Mouse (Mus musculus): ENCODE measurements around the gene Dmbx1. TPM values are rescaled to one million over a fixed set of nuclear protein-coding genes. Genes with fewer than 3 reads are reported as not detected.
A peak's percentile ranks its signal among the peaks of the same experiment; 100 is the strongest.

The Dmbx1 gene
- not detected for total RNA-seq (2021)

DNA sequence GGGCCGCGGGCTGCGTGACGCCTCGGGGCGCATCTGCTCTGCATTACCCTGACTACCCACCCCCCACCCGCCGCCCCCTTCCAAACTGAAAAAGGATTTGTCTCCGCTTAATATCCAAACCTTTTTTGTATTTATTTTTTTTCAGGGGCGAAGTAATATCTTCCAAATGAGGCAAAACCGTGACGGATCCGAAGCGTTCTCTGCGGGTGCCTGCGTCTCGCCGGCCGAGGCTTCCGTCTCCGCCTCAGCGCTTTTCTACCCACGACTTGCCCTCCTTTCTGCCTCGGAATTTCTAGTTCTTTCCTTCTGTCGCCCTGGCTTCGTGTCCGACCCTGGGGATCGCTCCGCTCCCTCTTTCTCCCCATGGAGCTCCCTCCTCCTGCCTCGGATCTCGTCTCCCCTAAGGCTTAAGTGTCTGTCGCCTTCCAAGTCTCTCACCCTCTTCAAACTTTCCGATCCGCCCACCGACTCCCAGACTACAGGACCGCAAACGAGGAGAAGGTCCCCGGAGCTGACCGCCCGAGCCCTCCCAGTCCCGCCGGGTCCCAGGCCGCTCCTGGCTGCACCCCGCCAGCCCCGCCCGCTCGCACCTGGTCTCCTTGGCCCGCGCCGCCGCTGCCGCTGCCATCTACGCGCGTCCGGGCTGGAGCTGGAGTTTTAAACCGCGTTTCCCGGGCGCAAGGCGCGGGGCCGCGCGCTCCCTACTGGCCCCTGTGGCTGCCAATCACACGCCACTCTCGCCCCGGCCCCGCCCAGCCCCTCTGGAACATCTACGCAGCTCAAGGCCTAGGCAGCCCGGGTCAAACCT, at the start of gene Dmbx1:
TSS of gene Dmbx1 (minus strand) at position 632 of the 808 bp plus-strand sequence.
- intact Hi-C loops (cut with DNase I) = loop anchor here (5.0 kb wide), 1 partner anchor 1032 kb away; the partner anchor contains the start of gene Foxd2
- no peak for DNase-seq (ENCODE audit: low spot score in 2 of 2)

DNA sequence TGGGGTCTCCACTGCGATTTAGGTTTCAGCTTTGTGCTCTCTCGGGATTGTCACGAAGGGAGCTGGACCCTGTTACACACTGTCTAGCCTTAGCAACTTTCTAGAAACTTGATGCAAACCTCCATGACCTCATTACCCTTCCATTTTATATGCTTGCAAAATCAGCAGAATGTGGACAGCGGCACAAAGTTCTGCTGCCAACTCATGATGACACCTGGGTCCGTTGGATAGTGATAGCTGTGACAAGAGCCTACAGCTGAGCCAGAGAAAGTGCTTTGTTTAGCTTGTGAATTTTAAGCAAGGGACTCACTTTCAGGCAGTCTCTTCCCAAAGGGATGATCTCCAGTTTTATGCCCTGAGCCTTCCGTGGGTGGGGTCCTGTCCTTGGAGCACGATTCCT, 49.7 kb upstream of the Dmbx1 start:
- intact Hi-C loops (cut with DNase I) = no loop called here
- DNase-seq (ENCODE audit: low spot score in 2 of 2) = no peak

DNA sequence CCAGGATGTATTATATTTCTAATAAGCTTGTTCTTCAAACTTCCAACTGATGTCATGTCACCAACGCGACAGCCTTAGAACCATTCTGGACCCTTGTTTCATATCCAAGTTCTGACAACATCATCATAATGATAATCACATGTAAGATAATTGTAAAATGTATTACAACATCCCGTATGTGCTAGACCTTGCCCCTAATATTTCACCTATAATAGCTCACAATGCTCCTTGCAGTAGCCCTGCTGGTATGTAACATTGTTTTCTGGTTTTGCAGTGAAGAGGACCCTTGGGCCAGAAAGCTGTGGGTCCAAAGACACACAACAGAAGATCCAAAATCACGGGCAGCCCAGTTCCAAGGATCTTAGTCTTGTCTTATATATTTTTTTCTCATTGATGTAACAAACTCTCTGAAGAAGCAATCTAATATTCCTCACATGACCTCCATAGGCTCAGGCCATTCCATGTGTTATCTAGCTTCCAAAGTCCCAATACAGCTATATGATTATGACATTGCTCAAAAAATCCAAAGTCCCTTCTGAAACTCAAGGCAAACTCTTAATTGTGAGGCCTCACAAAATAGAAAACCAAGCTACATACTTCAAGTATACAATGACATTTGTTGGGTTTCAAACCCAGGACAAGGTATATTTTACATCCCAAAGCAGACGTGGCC, 48.3 kb upstream of the Dmbx1 start:
- intact Hi-C loops (cut with DNase I) = no loop called here
- DNase-seq (ENCODE audit: low spot score in 2 of 2) = no peak

DNA sequence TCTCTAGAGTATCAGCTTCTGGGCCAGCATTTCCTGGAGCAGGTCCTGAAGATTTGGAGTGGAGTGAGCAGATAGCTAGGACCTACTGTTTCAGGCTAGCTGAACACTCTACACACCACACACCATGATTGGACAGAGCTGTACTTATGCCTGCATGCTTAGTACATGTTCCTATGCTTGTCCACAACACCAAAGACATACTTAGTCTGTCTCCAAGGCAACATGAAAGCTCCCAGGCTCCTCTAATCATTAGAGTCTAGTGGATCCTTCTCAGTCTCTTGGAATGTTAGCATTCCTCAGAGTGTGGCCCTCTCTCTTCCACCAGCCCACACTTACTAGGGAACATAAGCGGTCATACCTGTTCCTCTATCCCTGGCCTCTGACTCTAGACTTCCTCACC, 47.7 kb upstream of the Dmbx1 start:
- intact Hi-C loops (cut with DNase I) = no loop called here

DNA sequence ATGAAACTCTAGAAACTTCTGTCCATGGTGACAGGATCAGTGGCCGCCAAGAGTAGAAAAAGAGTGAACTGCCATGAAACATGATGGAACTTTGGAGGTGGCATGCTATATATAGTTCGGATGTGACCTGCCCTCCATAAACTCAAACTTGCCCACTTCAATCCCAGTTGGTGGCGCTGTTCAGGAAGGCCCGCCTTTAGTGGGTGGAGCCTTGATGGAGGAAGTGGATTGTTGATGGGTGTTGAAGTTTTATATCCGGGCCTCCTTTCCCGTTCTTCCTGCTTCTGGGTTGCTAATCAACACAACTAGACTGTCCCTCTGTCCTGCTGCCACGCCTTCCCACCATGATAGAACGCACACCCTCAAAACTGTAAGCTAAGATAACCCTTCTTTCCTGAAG, 45.2 kb upstream of the Dmbx1 start:
- DNase-seq (ENCODE audit: low spot score in 2 of 2) = no peak
- intact Hi-C loops (cut with DNase I) = no loop called here

More for the DNA sequence above, 47.7 kb upstream of the Dmbx1 start:
- DNase-seq (ENCODE audit: low spot score in 2 of 2) = no peak

DNA sequence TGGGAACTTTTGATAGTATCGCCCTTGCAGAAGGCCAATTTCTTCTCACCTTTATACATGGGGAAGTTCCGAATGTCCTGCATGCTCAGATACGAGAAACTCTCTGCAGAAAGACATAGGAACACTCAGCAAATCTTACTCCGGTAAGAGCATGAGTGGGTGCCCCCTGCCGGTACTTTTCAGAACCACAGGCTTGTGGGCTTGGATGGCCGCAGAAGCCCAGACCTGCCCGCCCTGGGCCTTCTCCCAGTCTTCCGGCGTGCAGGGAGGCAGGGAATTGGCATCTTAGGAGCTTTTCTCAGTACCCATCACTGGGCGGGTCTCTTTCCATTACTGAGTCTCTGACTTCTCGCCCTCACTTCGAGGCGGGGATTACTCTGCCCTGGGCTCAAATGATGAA, 44.4 kb upstream of the Dmbx1 start:
- intact Hi-C loops (cut with DNase I) = no loop called here
- DNase-seq (ENCODE audit: low spot score in 2 of 2) = peak; percentile 81 to 85

DNA sequence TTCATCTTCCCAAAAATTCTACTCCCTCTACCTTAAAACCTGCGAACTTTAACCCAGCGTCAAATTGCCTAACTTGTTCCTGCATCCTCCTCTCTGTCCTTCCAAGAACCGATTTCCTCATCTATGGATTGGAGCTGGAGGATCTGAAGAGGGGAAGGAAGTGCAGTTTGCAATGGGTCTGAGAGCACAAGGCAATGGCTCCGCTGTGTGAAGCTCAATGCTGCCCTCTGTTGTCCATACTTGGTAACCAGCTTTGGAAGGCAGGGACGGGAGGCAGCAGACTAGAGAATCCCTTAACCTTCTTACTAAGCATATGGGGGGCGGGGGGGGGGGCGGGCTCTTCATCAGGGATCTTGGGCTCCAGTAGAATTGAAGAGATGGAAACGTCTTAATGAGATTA, 41.0 kb upstream of the Dmbx1 start:
- intact Hi-C loops (cut with DNase I) = loop anchor here (1.0 kb wide), 2 partner anchors 77 to 249 kb away; no protein-coding TSS in a partner anchor
- peak; percentile 74 to 79 for DNase-seq (ENCODE audit: low spot score in 2 of 2)

DNA sequence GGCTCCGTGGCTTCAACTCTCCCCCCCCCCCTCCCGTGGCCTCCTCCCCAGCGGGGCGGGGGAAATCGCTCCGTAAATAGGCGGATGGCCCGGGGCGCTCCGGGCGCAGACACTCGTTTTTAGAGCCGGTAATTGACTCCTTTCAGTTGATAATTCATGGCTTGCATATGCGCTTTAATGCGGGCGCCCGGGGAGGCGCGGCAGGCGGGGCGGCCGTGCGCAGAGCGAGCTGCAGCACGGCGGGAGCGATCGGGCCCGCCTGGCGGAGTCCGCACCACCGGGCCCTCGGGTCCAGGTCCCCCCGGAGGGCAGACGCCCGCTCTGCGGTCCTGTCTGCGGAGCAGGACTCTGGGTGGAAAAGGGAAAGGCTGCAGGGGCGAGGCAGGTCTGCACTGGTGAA, 39.7 kb upstream of the Dmbx1 start:
- intact Hi-C loops (cut with DNase I) = no loop called here
- DNase-seq (ENCODE audit: low spot score in 2 of 2) = no peak

DNA sequence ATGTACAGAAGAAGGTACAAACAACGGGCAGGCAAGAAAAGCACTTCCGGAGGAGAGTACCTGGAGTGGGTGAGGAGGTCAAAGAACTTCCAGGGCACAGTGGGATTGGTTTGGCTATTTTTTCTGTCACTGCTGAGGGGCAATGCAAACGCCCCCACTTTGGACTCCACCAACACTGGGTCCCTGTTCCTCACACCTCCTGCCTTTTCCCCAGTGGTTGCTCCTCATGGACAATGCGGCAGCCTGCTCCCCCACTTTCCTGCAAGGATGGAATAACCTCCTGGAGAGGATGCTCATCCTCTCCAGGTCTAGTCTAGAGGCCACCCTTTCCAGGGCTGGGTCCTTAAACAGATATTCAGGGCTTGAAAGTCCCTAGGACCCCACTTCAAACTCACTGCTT, 39.2 kb upstream of the Dmbx1 start:
- no peak for DNase-seq (ENCODE audit: low spot score in 2 of 2)
- intact Hi-C loops (cut with DNase I) = no loop called here

DNA sequence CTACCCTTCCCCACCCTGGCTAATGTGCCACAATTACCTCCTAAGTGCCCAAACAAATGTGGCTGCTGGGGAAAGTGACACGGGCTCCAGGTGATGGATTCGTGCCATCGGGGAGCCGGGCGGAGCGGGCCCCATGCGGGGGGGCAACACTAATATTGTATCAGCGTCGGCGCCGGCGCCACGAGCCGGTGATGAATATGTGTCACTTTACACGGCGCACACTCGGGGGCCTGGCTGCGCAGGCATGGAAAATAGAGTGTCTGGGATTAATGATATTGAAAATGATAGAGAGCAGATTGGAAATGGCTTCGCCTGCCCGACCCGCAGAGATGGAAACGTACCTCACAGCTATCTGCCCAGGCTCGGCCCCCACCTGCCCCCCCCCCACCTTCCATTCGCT, 32.8 kb upstream of the Dmbx1 start:
- intact Hi-C loops (cut with DNase I) = no loop called here
- DNase-seq (ENCODE audit: low spot score in 2 of 2) = no peak

DNA sequence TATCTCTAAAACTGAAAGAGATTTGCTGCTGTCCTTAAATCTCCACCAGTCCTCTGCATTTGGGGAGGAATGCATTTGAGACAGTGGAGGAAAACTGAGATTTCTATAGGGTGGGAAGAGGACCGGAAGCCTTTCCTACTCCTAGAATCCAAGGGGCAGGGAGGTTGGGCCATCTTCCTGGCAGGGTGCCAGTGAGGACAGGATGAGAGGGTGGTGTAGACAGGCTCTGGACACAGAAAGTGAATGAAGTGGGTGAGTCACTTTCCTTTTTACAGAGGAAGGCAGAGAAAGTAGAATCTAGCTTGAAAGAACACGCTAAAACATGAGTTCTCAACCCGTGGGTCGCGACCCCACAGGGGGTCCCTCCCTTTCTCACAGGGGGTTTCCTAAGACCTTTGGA, 24.7 kb upstream of the Dmbx1 start:
- no peak for DNase-seq (ENCODE audit: low spot score in 2 of 2)
- intact Hi-C loops (cut with DNase I) = no loop called here

DNA sequence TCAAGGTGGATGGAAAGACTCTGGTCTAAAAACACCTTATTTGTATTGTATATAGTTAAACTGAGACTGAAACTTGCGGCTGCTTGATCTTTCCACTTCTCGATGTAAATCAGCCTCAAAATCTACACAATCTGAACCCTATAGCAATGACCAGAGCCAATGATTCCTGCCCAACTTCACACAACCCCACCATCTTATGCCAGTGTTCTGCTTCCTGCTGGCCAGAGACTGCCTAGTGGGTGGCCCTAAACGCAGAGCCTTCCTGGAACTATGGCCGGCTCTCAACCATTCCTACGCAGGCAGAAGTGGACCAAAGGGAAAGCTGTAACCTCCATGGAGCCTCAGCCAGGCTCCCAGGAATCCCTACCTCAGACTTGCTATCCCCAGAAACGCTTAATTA, 24.0 kb upstream of the Dmbx1 start:
- no peak for DNase-seq (ENCODE audit: low spot score in 2 of 2)
- intact Hi-C loops (cut with DNase I) = no loop called here

DNA sequence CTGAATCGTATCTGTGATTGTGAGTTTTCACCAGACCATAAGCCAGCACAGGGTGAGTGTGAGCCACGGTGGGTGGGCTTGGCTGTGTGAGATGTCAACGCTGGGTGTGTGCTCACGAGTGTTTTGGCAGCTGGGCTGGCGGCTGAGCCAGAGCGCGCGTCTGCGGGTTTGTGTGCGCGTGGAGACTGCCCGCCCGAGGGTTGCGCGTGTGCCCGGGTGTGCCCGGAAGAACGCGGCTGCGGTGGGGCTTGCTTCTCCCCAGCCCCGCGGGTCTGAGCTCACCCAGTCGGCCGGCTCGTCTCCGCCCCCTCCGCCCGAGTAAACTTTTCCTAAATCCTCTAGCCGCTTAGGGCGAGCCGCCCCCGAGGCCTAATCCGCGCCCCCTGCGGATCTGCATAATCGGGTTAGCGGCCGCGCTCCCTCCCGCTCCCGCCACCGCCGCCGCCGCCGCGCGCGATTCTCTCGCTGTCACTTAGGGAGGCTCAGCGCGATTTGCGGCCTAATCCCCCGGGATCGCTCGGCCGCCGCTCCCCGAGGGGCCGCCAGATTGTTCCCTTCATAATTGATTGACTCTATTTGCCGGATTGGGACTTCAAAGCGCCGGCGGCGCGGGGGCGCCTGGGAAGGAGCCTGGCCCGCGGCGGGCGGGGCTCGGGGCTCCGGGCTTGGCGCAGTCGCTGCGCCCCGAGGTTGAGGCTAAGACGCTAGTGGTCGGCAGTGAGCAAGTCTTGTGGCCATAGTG, 23.1 kb upstream of the Dmbx1 start:
- intact Hi-C loops (cut with DNase I) = no loop called here
- DNase-seq (ENCODE audit: low spot score in 2 of 2) = peak in 1 of 2 experiments; percentile 50

DNA sequence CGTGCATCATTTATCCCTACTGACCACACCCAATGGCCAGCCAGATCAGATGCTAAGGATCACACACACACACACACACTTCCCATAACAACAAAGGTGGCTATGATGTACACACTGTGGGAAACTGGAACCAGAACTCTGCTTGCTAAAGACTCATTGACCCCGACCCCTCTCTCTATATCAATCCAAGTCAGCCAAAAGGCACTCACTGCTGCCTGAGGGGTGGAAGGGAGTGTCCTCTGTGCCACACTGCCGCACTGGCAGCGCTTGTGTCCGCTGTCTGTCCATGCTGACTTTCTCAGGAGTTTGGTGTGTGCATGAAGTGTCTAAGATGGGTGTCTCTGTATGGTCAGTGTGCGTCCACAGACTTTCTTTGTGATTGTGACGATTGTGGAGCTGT, 22.3 kb upstream of the Dmbx1 start:
- intact Hi-C loops (cut with DNase I) = no loop called here

DNA sequence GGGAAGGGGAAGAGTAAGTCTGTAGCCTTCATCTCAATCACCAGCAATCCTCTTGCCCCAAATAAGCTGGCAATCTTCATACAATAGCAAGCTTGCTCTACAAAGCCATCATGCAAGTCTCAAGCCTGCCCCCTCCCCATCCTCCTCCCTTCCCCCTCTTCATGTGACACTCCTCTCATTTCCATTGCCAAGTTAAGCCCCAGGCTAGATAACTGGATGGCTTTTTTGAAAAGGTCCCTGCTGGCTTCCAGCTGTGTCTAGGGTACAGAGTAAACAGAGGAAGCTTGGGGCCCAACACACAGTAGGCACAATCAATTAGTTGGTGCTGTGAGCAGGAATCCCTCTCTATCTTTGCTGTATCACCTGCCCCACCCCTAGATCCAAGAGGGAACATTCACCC, 19.8 kb upstream of the Dmbx1 start:
- DNase-seq (ENCODE audit: low spot score in 2 of 2) = no peak
- intact Hi-C loops (cut with DNase I) = no loop called here

More for the DNA sequence above, 22.3 kb upstream of the Dmbx1 start:
- no peak for DNase-seq (ENCODE audit: low spot score in 2 of 2)

DNA sequence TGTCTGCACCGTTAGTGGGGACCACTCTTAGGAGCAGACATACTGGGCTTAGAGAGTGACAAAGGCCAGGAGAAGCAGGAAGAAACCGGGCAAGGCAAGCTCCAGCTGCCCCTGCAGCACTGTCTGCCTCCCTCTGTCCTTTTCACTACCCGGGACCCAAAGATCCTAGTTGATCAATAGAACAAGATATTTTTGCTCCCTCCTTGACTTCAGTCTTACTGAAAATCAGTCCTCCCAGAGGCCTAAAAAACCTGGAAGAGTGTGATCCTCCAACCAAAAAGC, 15.7 kb upstream of the Dmbx1 start:
- intact Hi-C loops (cut with DNase I) = loop anchor here (2.0 kb wide), 1 partner anchor 27 kb away; no protein-coding TSS in a partner anchor
- DNase-seq (ENCODE audit: low spot score in 2 of 2) = no peak

DNA sequence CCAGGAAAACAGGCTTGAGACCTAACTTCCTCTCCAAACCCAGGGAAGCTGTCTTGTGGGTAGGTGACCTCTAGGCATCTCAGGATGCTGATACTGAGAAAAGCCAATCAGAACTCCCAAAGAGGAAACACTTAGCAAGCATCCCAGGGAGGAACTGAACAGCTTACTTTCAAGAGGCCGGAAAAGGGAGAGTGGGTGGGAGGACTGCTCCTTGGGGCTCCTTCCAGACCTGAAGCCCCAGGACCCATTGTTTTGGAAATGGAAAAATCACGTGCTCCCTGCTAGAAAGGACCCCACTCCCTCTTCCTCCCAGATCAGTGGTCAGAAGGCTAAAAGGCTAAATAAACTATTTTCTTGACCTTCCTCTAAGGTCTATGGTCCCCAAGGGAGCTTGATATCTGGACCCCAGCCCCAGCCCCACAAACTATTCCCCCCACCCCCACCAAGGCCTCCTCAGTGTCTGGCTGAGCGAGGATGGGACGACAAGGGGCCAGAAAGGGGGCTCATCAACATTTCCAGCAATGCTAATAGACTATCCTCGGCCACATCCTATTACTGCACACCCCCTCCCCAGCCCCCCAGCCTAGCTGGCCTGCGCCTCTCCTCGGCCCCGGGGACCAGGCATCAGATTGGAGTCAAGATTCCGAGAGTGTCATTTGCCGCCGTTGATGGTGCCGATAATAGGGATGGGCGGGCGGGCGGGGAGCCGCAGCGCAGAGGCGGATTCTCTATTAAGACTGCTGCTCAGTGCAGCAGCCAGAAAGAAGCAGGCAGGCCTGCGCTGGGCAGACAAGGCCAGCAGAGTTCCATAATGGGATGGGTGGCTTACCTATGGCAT, 15.1 kb upstream of the Dmbx1 start:
- intact Hi-C loops (cut with DNase I) = loop anchor here (2.0 kb wide), 1 partner anchor 26 kb away; no protein-coding TSS in a partner anchor

DNA sequence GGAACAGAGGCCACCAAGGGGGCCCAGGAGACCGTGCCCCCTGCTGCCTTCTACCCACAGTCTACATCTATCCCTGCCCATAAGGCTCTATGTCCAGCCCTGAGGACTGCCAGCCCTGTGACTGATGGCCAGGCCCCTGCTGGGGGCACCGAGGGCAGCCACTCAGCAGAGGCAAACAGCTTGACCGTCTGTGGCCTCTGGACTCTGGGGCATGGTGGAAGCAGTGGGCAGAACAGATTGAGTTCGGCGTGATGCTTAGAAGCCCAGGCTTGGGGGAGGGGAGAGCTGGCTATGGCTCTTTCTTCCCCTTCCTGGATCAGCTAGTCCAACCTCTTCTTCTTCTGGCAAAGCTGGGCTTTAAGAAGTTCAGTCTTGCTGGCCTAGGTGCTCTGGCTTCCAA, 13.8 kb upstream of the Dmbx1 start:
- no peak for DNase-seq (ENCODE audit: low spot score in 2 of 2)
- intact Hi-C loops (cut with DNase I) = loop anchor here (1.0 kb wide), 1 partner anchor 50 kb away; no protein-coding TSS in a partner anchor

More for the DNA sequence above, 15.1 kb upstream of the Dmbx1 start:
- no peak for DNase-seq (ENCODE audit: low spot score in 2 of 2)

DNA sequence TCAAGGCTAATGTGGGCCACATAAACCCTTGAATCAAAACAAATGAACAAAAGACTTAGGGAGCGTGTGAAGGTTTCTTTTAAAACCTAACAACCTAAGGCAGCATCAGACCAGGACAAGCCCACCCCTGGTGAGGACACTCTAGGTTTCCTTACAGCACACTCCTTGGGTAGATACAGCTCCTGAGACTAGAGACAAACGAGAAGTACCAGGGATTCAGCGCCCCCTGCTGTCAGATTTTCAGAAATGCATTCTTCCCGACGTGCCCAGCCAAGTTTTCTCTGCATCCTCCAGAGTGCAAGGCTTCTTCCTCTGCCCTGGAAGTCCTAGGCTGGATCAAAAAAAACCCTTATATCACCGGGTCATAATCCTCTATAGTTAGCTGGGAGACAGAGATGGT, 13.0 kb upstream of the Dmbx1 start:
- intact Hi-C loops (cut with DNase I) = loop anchor here (1.0 kb wide), 1 partner anchor 49 kb away; no protein-coding TSS in a partner anchor
- DNase-seq (ENCODE audit: low spot score in 2 of 2) = peak; percentile 65 to 73
